Mouse (Mus musculus) lung, embryonic 16.5 days (tissue): Measurements from ENCODE around the gene Rbfox2. TPM values are rescaled to one million over a fixed set of nuclear protein-coding genes. Genes with fewer than 3 reads are reported as not detected.
A peak's percentile ranks its signal among the peaks of the same experiment; 100 is the strongest.

Experiments used
- ATAC-seq: fragments of 200-750 bp; cut with Nextera tagmentation; 2 replicates; pipeline ENCODE4 v1.8.0; 2017; ENCODE audit warnings: low read depth, mild to moderate bottlenecking, moderate library complexity
- H3K27ac ChIP-seq: fragments of 300-500 bp; sonication (generic); 2 replicates; pipeline ENCODE4 v1.5.1; 2014; ENCODE audit warnings: mild to moderate bottlenecking, control low read depth, low read length
- H3K27me3 ChIP-seq: fragments of 300-500 bp; sonication (generic); 2 replicates; pipeline ENCODE4 v1.6.1; 2014; ENCODE audit warnings: low read depth, low read length, mixed read lengths; ENCODE audit not compliant: control insufficient read depth, insufficient read depth
- H3K36me3 ChIP-seq: fragments of 300-500 bp; sonication (generic); 2 replicates; pipeline ENCODE4 v1.6.1; 2014; ENCODE audit warnings: low read length; ENCODE audit not compliant: control insufficient read depth, insufficient read depth
- H3K4me1 ChIP-seq: fragments of 300-500 bp; sonication (generic); replicated peaks from 2 replicates; pipeline ENCODE4 v1.6.1; 2014; ENCODE audit warnings: low read length, mixed read lengths; ENCODE audit not compliant: control insufficient read depth, insufficient read depth
- H3K4me2 ChIP-seq: fragments of 300-500 bp; sonication (generic); 2 replicates; pipeline ENCODE4 v1.6.1; 2014; ENCODE audit warnings: low read depth, low read length, control low read depth
- H3K4me3 ChIP-seq: fragments of 300-500 bp; sonication (generic); 2 replicates; pipeline ENCODE4 v1.5.1; 2014; ENCODE audit warnings: mild to moderate bottlenecking, low read length, control low read depth
- H3K9ac ChIP-seq: fragments of 300-500 bp; sonication (generic); 2 replicates; pipeline ENCODE4 v1.6.1; 2014; ENCODE audit warnings: low read length, control low read depth
- H3K9me3 ChIP-seq: fragments of 300-500 bp; sonication (generic); 2 replicates; pipeline ENCODE4 v1.6.1; 2016; ENCODE audit warnings: low read length; ENCODE audit not compliant: control insufficient read depth
- WGBS: fragments of 180-500 bp; shearing (Covaris S2); extraction: QIAGEN DNeasy Blood & Tissue Kit; methylation state at CpG from one replicate; pipeline ENCODE4 v1.1.7; 2014; 5-methylcytosine and 5-hydroxymethylcytosine counted together
- polyA plus RNA-seq: library from polyadenylated mRNA; unstranded; fragments of >200 nt; fragmentation: Nextera tagmentation; extraction: Ambion mirVana; gene quantifications from 2 replicates; pipeline ENCODE4 v1.2.1, GENCODE M21; 2015

Rbfox2 gene
- polyA plus RNA-seq, 1 experiment from 2014 or later = 41.9 TPM

DNA sequence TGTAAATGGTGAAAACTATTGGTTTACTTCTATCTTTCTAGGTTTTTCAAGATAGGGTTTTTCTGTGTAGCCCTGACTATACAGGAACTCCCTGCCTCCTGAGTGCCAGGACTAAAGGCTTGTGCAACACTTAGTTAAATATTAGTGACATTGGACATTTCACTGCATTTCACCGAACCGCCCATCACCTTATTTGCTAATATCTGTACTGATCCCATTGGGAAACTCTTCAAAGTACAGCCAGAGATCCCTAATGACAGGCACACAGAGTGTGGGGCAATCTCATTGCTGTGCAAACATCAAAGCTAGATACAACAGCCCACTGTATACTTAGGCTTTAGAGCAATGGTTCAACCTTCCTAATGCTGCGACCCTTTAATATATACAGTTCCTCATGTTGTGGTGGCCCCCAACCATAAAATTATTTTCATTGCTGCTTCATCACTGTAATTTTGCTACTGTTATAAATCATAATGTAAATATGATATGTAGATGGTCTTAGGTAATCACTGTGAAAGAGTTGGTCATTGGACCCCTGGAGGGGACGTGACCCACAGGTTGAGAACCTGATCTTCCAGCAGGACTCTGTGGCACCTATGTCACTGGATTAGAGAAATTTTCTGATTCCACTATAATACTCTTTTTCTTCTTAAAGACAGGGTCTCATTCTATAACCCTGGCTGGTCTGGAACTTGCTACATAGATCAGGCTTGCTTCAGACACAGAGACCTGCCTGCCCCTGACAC lies 182.3 kb downstream of the Rbfox2 start:
- H3K9me3 ChIP-seq = no peaks in the 10 kb centered on the region
- H3K9ac ChIP-seq = no peak overlapping the region
- no peak overlapping the region for H3K4me2 ChIP-seq
- H3K36me3 ChIP-seq = no peaks in the 10 kb centered on the region
- no peak overlapping the region for H3K27ac ChIP-seq
- H3K27me3 ChIP-seq = no peaks in the 10 kb centered on the region
- WGBS = 73% methylated on average over 4 of the region's 4 CpGs
- ATAC-seq = no peak
- no peak overlapping the region for H3K4me3 ChIP-seq
- H3K4me1 ChIP-seq = peaks cover 10% of the 10 kb centered on the region

DNA sequence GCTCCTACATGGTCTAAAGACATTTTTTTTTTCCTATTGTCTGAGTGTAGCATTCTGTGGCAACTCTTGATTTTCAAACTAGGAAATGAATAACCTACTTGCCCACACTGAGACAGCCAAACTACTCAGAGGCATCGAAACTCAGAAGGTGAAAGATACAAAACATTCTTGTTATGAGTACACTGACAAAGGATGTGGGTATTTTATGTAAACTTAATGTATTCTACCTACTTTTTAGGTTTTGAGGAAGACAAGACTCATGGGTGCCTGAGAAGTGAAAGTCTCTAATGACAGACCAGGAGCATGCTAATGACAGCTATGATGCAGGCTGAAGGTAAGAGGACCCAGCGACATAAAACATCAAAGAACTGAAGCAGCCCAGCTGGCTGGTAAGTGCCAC lies 184.0 kb downstream of the Rbfox2 start:
- H3K36me3 ChIP-seq = no peaks in the 10 kb centered on the region
- no peak overlapping the region for H3K9ac ChIP-seq
- no peaks in the 10 kb centered on the region for H3K9me3 ChIP-seq
- H3K27ac ChIP-seq = no peak overlapping the region; the same call in 1 of the 2 replicates
- peaks cover 10% of the 10 kb centered on the region for H3K4me1 ChIP-seq
- no peaks in the 10 kb centered on the region for H3K27me3 ChIP-seq
- 55% methylated on average over 2 of the region's 2 CpGs for WGBS
- ATAC-seq = no peak
- no peak overlapping the region for H3K4me2 ChIP-seq
- no peak overlapping the region for H3K4me3 ChIP-seq

DNA sequence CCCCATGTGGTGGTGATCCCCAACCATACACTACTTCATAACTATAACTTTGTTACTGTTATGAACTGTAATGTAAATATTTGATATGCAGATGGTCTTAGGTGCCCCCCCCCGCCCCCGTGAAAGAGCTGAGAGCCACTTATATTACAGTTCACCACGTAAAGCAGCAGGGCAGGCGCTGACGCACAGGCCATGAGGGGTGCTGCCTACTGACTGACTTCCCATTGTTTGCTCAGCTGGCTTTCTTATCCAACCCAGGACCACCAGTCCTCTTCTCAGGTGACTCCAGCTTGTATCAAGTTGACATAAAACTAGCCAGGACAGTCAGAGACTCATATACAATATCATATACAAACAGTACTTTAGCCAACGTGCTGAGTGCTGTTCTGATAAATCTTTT lies 184.6 kb downstream of the Rbfox2 start:
- no peak overlapping the region for H3K27ac ChIP-seq
- 32% methylated on average over 6 of the region's 6 CpGs for WGBS
- H3K9ac ChIP-seq = no peak overlapping the region
- H3K4me2 ChIP-seq = no peak overlapping the region
- no peak overlapping the region for H3K4me3 ChIP-seq
- H3K4me1 ChIP-seq = peaks cover 10% of the 10 kb centered on the region
- peak; percentile 36; the same call in 1 of the 2 replicates for ATAC-seq
- H3K9me3 ChIP-seq = no peaks in the 10 kb centered on the region
- no peaks in the 10 kb centered on the region for H3K36me3 ChIP-seq
- no peaks in the 10 kb centered on the region for H3K27me3 ChIP-seq

DNA sequence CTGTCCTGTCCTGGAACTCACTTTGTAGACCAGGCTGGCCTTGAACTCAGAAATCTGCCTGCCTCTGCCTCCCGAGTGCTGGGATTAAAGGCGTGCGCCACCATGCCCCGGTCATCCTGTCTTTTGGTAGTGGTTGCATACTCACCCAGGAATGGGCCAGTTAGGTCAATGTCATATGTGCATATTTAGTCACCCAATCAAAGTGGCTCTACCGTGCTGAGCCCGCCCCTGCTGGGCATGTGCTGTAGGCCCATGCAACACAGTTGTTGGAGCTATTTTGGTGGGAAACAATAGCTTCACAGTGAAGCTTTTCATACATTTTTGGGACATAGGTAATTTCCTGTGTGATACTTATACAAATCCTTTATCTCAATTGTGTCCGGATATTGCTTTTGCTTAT lies 187.1 kb downstream of the Rbfox2 start:
- no peak for ATAC-seq
- WGBS = 95% methylated on average over 7 of the region's 7 CpGs
- Histone ChIP-seq H3K27me3 (no peaks in the 10 kb centered on the region), H3K27ac (no peak overlapping the region), H3K4me2 (no peak overlapping the region), H3K4me1 (peaks cover 10% of the 10 kb centered on the region), H3K9ac (no peak overlapping the region), H3K36me3 (peaks cover 7% of the 10 kb centered on the region; the same call in 1 of the 2 replicates), H3K9me3 (no peaks in the 10 kb centered on the region), H3K4me3 (no peak overlapping the region)

DNA sequence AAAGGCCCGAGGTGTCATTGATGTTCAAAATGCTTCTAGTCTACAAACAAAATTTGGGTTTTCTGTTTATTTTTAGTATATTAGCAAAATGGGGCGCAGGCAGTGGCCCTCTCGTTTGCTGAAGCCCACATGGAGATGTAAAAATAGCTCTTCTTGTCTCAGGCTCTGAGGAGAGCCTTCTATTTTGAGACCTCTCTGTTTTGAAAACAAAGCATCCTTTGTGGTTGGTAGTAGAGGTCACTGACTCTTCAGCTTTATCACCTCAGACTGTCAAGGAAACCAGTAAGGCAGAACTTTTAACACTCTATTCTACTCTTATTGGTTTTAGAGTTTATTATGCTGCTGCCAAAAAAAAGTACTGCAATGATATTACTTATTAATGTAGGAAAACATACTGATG lies 189.6 kb downstream of the Rbfox2 start:
- no peak overlapping the region for H3K4me2 ChIP-seq
- 49% methylated on average over 3 of the region's 3 CpGs for WGBS
- peaks cover 9% of the 10 kb centered on the region; the same call in 1 of the 2 replicates for H3K36me3 ChIP-seq
- no peak overlapping the region for H3K27ac ChIP-seq
- no peaks in the 10 kb centered on the region for H3K27me3 ChIP-seq
- no peak overlapping the region for H3K9ac ChIP-seq
- H3K4me3 ChIP-seq = no peak overlapping the region
- ATAC-seq = no peak
- no peaks in the 10 kb centered on the region for H3K9me3 ChIP-seq
- H3K4me1 ChIP-seq = 0 out of 2 replicates have a peak, but pooled peaks cover 2% of the 10 kb centered on the region

DNA sequence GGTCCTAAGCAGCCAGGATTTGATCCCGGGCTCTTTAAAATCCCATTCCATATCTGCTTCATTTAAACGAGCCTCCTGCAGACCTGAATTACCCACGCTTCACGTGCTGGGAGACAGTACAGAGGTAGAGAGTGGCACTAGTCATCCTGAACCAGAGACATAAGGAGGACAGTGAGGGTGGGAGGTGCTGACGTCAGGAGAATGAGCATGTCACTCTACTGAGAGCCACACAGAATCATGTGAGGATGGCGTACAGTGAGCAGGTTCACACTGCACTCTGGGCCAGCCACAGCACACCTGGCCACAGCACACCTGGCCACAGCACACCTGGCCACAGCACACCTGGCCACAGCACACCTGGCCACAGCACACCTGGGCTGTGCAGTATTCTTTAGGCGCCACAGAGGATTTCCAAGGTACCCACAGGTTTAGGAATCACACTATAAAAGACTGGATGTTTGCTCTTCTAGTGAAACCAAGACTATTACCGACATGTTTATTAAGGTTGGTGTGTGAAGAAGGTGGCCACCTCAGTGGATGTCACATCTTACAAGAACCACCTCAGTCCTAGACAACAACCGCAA lies 190.6 kb downstream of the Rbfox2 start:
- peaks cover 9% of the 10 kb centered on the region; the same call in 1 of the 2 replicates for H3K36me3 ChIP-seq
- no peak for ATAC-seq
- no peaks in the 10 kb centered on the region for H3K27me3 ChIP-seq

DNA sequence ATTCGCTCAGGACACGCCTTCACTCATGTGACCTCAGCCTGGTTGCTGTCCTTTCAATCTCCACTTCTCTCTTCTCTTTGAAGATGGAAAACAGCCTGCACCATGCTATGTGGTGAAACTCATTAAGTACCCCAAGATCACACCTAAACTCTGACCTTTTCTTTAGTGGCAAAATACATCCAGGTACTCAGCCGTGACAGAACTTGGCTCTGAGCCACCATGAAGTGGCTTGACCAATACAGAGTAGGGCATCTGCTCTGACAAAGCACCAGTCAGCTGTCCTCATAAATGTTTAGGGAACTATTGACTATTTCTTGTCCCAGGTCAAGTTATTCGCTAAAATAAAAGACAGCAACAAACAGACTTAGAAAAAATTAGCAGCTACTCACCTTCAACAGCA lies 191.3 kb downstream of the Rbfox2 start:
- H3K36me3 ChIP-seq = peaks cover 11% of the 10 kb centered on the region
- WGBS = 73% methylated on average over 4 of the region's 4 CpGs
- no peaks in the 10 kb centered on the region for H3K27me3 ChIP-seq
- H3K4me1 ChIP-seq = no peaks in the 10 kb centered on the region
- ATAC-seq = no peak
- H3K4me2 ChIP-seq = no peak overlapping the region
- H3K9ac ChIP-seq = no peak overlapping the region
- H3K9me3 ChIP-seq = no peaks in the 10 kb centered on the region
- no peak overlapping the region for H3K27ac ChIP-seq
- H3K4me3 ChIP-seq = no peak overlapping the region

More for the DNA sequence above, 190.6 kb downstream of the Rbfox2 start:
- whole genome bisulfite sequencing = 89% methylated on average over 9 of the region's 9 CpGs
- Histone ChIP-seq H3K9me3 (no peaks in the 10 kb centered on the region), H3K4me2 (no peak overlapping the region), H3K27ac (no peak overlapping the region), H3K9ac (no peak overlapping the region), H3K4me3 (no peak overlapping the region), H3K4me1 (no peaks in the 10 kb centered on the region)

DNA sequence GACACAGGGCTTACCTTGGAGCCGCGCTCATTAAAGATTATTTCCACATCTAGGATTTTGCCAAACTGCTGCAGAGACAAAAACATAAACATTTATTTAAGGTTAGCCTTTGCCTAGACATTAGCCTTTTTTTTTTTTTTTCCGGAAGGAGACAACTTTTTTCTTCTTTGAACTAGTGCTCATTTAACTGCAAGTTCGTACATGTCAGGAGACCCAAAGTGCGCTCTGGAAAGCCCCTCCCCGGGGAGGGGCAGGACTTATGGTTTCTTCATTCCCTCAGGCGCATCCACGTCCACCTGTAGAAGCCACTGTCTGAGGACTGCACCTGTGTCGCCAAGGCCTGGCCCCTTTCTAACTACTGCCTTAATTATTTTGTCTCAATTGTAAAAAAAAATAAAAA lies 193.2 kb downstream of the Rbfox2 start:
- Histone ChIP-seq H3K27ac (no peak overlapping the region), H3K4me2 (no peak overlapping the region), H3K36me3 (peaks cover 12% of the 10 kb centered on the region), H3K4me3 (no peak overlapping the region), H3K9me3 (no peaks in the 10 kb centered on the region), H3K9ac (no peak overlapping the region), H3K27me3 (no peaks in the 10 kb centered on the region), H3K4me1 (no peaks in the 10 kb centered on the region)
- no peak for ATAC-seq
- WGBS = 79% methylated on average over 9 of the region's 9 CpGs

DNA sequence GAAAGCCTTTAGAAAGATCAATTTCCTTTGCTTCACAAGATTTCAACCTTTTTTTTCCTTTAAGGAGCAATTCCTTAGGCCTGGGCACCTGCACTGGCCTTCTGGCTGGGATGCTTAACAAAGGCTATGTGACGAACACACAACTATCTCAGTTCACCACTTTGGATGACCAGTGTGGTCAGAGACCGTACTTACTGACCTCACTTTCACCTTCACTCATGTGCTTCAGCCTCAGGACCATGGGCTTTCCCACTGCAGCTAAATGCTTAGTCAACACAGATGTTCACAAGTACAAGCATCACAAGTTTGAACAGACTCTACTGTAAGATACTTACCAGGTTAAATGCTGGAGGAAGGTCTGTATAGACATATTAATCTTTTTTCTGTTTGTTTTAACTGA lies 194.4 kb downstream of the Rbfox2 start:
- Histone ChIP-seq H3K27ac (no peak overlapping the region), H3K9ac (no peak overlapping the region), H3K4me3 (no peak overlapping the region), H3K4me2 (no peak overlapping the region), H3K27me3 (no peaks in the 10 kb centered on the region), H3K9me3 (no peaks in the 10 kb centered on the region), H3K36me3 (peaks cover 12% of the 10 kb centered on the region), H3K4me1 (no peaks in the 10 kb centered on the region)
- WGBS = 83% methylated on average over 2 of the region's 2 CpGs
- no peak for ATAC-seq
